Mouse (Mus musculus) lung, embryonic 14.5 days (tissue): ENCODE results near the gene Slc22a18. TPM values are rescaled to one million over a fixed set of nuclear protein-coding genes. Genes with fewer than 3 reads are reported as not detected.

Experiments used
- ATAC-seq: fragments of 200-750 bp; cut with Nextera tagmentation; 2 replicates; pipeline ENCODE4 v1.8.0; 2017; ENCODE audit warnings: mild to moderate bottlenecking, moderate TSS enrichment, moderate library complexity; ENCODE audit not compliant: insufficient read depth
- DNase-seq: peaks from one replicate; pipeline ENCODE4 v3.0.0-alpha.2; 2015
- H3K27ac ChIP-seq: fragments of 300-500 bp; sonication (generic); 2 replicates; pipeline ENCODE4 v1.5.1; 2014; ENCODE audit warnings: low read depth, mild to moderate bottlenecking, moderate library complexity
- H3K27me3 ChIP-seq: fragments of 300-500 bp; sonication (generic); 2 replicates; pipeline ENCODE4 v1.6.1; 2014; ENCODE audit warnings: low read length, control low read depth; ENCODE audit not compliant: insufficient read depth
- H3K36me3 ChIP-seq: fragments of 300-500 bp; sonication (generic); 2 replicates; pipeline ENCODE4 v1.6.1; 2014; ENCODE audit warnings: control low read depth; ENCODE audit not compliant: insufficient read depth
- H3K4me1 ChIP-seq: fragments of 300-500 bp; sonication (generic); 2 replicates; pipeline ENCODE4 v1.6.1; 2014; ENCODE audit warnings: antibody characterized with exemption, control low read depth; ENCODE audit not compliant: insufficient read depth
- H3K4me2 ChIP-seq: fragments of 300-500 bp; sonication (generic); 2 replicates; pipeline ENCODE4 v1.6.1; 2014; ENCODE audit warnings: mild to moderate bottlenecking
- H3K4me3 ChIP-seq: fragments of 300-500 bp; sonication (generic); 2 replicates; pipeline ENCODE4 v1.5.1; 2014; ENCODE audit warnings: low read depth, low read length
- H3K9ac ChIP-seq: fragments of 300-500 bp; sonication (generic); 2 replicates; pipeline ENCODE4 v1.6.1; 2014
- H3K9me3 ChIP-seq: fragments of 300-500 bp; sonication (generic); 2 replicates; pipeline ENCODE4 v1.6.1; 2016; ENCODE audit warnings: low read depth, low read length, control low read depth
- CTCF ChIP-seq: IDR thresholded peaks from 2 replicates; pipeline ENCODE4 v1.5.1; 2016; ENCODE audit warnings: antibody characterized with exemption, low read depth
- WGBS: fragments of 180-500 bp; shearing (Covaris S2); extraction: QIAGEN DNeasy Blood & Tissue Kit; methylation state at CpG from one replicate; pipeline ENCODE4 v1.1.7; 2014; 5-methylcytosine and 5-hydroxymethylcytosine counted together
- polyA plus RNA-seq: library from polyadenylated mRNA; unstranded; fragments of >200 nt; fragmentation: Nextera tagmentation; extraction: Ambion mirVana; gene quantifications from 2 replicates; pipeline ENCODE4 v1.2.1, GENCODE M21; 2014

Slc22a18 gene
- polyA plus RNA-seq, 1 experiment from 2014 or later: 1.4 TPM

DNA sequence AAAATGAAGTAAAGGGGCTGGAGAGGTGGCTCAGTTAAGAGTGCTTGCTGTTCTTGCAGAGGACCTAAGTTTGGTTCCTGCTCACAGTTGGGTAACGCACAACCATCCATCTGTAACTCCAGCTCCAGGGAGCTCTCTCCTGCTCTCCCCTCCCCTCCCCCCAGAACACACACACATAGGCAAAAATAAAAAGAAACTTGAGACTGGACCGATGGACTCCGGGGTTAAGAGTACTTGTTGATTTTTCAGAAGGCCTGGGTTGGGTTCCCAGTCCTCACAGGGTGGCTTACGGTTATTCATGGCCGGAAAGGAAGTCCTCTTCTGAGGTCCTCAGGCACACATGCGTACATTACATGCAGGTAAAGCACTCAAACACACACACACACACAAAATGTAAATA is 30.4 kb downstream of the Slc22a18 start:
- Histone ChIP-seq H3K9ac (no peak overlapping the region), H3K9me3 (no peaks in the 10 kb centered on the region), H3K4me1 (peaks cover 4% of the 10 kb centered on the region; the same call in 1 of the 2 replicates), H3K36me3 (no peaks in the 10 kb centered on the region), H3K27ac (no peak overlapping the region), H3K27me3 (peaks cover 43% of the 10 kb centered on the region), H3K4me2 (no peak overlapping the region), H3K4me3 (no peak overlapping the region)
- TF ChIP-seq CTCF: no peak
- no peak for DNase-seq
- 63% methylated on average over 6 of the region's 6 CpGs for WGBS
- no peak for ATAC-seq

DNA sequence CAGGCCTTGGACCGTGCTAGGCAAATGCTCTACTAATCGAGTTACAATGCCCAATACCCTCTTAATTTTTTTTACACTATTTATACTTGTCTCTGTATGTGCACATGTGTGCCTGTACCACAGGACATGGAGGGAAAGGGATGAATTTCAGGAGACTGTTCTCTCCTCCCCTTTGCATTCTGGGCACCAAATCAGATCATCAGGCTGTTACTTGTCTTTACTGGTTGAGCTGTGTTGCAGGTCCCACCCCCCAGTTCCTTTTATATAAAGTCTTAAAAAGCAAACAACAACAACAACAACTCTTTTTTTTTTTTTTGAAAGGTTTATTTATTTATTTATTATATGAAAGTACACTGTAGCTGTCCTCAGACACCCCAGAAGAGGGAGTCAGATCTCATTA is 31.9 kb downstream of the Slc22a18 start:
- ATAC-seq: no peak

DNA sequence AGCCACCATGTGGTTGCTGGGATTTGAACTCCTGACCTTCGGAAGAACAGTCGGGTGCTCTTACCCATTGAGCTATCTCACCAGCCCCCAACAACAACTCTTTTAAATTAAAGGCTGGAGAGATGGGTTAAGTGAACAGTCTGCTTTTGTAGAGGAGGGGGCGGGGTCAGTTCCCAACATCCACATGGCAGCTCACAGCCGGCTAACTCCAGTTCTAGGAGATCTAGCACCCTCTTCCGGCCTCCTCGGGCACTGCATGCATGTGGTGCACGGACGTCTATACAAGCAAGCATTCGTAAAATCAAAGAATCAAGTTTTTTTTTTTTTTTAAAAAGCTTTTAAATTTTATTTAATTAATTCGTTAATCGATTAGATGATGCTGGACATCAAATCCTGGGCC is 32.3 kb downstream of the Slc22a18 start:
- Histone ChIP-seq H3K4me1 (peaks cover 4% of the 10 kb centered on the region; the same call in 1 of the 2 replicates), H3K9me3 (no peaks in the 10 kb centered on the region), H3K27me3 (peaks cover 34% of the 10 kb centered on the region), H3K4me2 (no peak overlapping the region), H3K4me3 (no peak overlapping the region), H3K9ac (no peak overlapping the region), H3K27ac (no peak overlapping the region), H3K36me3 (no peaks in the 10 kb centered on the region)
- peak; percentile 68 for TF ChIP-seq CTCF
- WGBS: 24% methylated on average over 11 of the region's 11 CpGs
- peak; percentile 86 for DNase-seq
- ATAC-seq: no peak

More for the DNA sequence above, 31.9 kb downstream of the Slc22a18 start:
- DNase-seq: no peak
- Histone ChIP-seq H3K4me1 (peaks cover 4% of the 10 kb centered on the region; the same call in 1 of the 2 replicates), H3K27me3 (peaks cover 38% of the 10 kb centered on the region), H3K9me3 (no peaks in the 10 kb centered on the region), H3K4me3 (no peak overlapping the region), H3K27ac (no peak overlapping the region), H3K36me3 (no peaks in the 10 kb centered on the region), H3K4me2 (no peak overlapping the region), H3K9ac (no peak overlapping the region)
- no peak for TF ChIP-seq CTCF
- WGBS: 90% methylated on average over 2 of the region's 2 CpGs

DNA sequence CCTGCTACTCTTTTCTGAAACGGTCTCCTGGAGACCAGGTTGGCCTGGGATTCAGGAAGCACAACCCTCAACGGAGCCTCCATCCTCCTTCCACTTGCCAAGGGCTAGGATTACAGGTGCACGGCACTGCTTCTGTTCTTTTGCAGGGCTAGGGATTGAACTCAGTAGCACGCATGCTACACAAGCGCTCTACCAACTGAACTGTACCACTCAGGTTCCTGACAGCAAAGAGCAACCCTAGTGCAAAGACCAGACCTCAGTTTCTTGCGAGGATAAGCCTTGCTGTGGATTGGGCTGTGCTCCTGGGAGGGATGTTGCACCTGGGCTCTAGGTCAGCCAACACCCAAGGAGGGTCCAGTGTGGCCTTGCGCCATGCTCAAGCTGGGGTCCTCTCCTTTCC is 32.7 kb downstream of the Slc22a18 start:
- TF ChIP-seq CTCF: no peak
- Histone ChIP-seq H3K9ac (no peak overlapping the region), H3K27ac (no peak overlapping the region), H3K9me3 (no peaks in the 10 kb centered on the region), H3K4me1 (peaks cover 4% of the 10 kb centered on the region; the same call in 1 of the 2 replicates), H3K27me3 (peaks cover 30% of the 10 kb centered on the region), H3K4me3 (no peak overlapping the region), H3K4me2 (no peak overlapping the region), H3K36me3 (no peaks in the 10 kb centered on the region)
- WGBS: 69% methylated on average over 7 of the region's 7 CpGs
- DNase-seq (no peak), ATAC-seq (no peak)

DNA sequence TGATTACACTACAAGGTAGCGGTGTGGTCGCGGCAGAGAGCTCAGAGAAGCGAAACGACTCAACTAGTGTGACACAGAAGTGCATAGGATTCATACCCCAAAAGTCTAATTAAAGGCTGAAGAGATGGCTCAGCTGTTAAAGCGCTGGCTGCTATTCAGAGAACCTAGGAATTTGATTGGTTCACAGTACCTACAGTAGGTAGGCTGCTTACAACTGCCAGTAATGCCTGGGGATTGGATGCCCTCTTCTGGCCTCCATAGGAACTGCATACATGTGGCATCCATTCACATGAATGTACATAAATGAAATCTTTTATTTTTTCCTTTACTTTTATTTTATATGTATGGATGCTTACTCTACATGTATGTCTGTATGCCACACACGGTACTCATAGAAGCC is 33.1 kb downstream of the Slc22a18 start:
- peak; percentile 76 for DNase-seq
- 22% methylated on average over 7 of the region's 7 CpGs for WGBS
- H3K36me3 ChIP-seq: no peaks in the 10 kb centered on the region

DNA sequence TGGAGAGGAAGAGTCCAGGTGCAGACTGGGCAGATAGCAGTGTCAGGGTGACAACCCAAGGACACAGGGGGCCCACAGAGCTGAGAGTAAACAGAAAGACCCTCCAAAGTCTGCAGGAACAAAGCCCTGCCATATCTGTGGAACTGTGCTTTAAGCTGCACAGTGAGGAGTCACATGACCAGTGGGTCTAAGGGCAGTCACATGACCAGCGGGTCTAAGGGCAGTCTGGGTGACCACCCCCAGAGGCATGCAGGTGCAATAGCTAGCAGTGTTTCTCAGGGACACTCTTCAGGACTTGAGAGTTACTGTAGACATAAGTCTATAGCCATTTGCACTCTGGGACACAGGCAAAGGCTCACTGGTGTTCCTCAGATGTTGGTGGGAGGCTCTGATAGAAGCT is 36.0 kb downstream of the Slc22a18 start:
- 60% methylated on average over 1 of the region's 1 CpGs for WGBS
- Histone ChIP-seq H3K9ac (no peak overlapping the region), H3K4me2 (no peak overlapping the region), H3K4me3 (no peak overlapping the region), H3K9me3 (no peaks in the 10 kb centered on the region), H3K27me3 (no peaks in the 10 kb centered on the region), H3K27ac (no peak overlapping the region), H3K36me3 (peaks cover 21% of the 10 kb centered on the region), H3K4me1 (no peaks in the 10 kb centered on the region)
- no peak for TF ChIP-seq CTCF
- DNase-seq: no peak
- ATAC-seq: no peak

More for the DNA sequence above, 33.1 kb downstream of the Slc22a18 start:
- Histone ChIP-seq H3K9ac (no peak overlapping the region), H3K27me3 (peaks cover 25% of the 10 kb centered on the region), H3K4me3 (no peak overlapping the region), H3K9me3 (no peaks in the 10 kb centered on the region), H3K4me1 (peaks cover 4% of the 10 kb centered on the region; the same call in 1 of the 2 replicates), H3K27ac (no peak overlapping the region), H3K4me2 (no peak overlapping the region)
- ATAC-seq: no peak
- peak; percentile 80 for TF ChIP-seq CTCF

DNA sequence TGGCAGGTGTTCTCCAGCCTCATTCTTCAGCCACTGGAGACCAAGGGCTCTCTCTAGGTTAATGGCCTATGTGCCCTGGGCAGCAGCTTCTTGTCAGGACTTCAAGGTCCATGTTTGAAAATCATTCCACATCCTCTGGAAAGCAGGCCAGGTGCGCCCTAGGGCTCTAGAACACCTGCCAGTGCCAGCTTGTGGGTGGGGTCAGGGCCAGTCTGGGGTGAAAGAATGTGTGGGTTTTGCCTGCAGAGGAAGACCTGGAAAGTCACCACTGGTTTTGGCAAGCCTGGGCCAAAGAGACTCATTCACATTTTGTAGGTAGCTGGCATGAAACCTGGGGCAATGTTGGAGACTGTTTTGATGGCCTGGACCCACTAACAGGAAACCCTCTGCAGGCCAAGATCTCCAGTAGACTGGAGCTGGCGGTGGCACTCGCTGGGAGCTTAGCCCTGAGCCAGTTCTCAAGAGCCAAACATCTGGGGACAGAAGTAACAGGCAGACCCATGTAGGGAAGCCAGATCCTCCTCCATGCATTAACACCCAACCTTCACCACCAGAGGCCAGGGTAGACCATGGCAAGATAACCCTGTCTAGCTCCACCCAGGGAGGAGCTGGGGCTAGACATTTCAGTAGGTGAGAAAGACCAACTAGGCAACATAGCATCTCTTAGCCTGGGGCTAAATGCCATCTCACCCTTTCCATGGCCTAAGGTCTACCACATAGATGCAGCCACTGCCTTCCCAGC is 37.2 kb downstream of the Slc22a18 start:
- no peak overlapping the region for H3K9ac ChIP-seq
- no peaks in the 10 kb centered on the region for H3K9me3 ChIP-seq
- ATAC-seq (no peak), DNase-seq (no peak)
- no peaks in the 10 kb centered on the region for H3K27me3 ChIP-seq
- H3K4me3 ChIP-seq: no peak overlapping the region
- peaks cover 33% of the 10 kb centered on the region for H3K36me3 ChIP-seq
- no peak for TF ChIP-seq CTCF
- no peak overlapping the region for H3K27ac ChIP-seq
- 84% methylated on average over 3 of the region's 3 CpGs for whole genome bisulfite sequencing
- H3K4me1 ChIP-seq: no peaks in the 10 kb centered on the region
- H3K4me2 ChIP-seq: no peak overlapping the region
